Mouse (Mus musculus): Measurements from ENCODE around the gene Cad. TPM values are rescaled to one million over a fixed set of nuclear protein-coding genes. Genes with fewer than 3 reads are reported as not detected.

The Cad gene
- polyA plus RNA-seq, 1 experiment from 2014 or later = 36.0 TPM

- Histone ChIP-seq H3K4me2 (replicated peaks; ENCODE audit: low read depth, low read length) (peak overlapping the region; percentile 2; the same call in 1 of the 2 replicates), H3K4me1 (ENCODE audit: insufficient read depth, low read length) (peaks cover 15% of the 10 kb centered on the region), H3K27ac (ENCODE audit: low read length) (no peak overlapping the region), H3K27me3 (ENCODE audit: insufficient read depth, low read length) (peaks cover 2% of the 10 kb centered on the region; the same call in 1 of the 2 replicates), H3K4me3 (ENCODE audit: low read length) (no peak overlapping the region), H3K9me3 (ENCODE audit: low read length) (no peaks in the 10 kb centered on the region), H3K36me3 (ENCODE audit: insufficient read depth, low read length) (peaks cover 11% of the 10 kb centered on the region), H3K9ac (replicated peaks; ENCODE audit: low read length) (peak overlapping the region; percentile 23; the same call in 1 of the 2 replicates)
- no peak for ATAC-seq (ENCODE audit: low FRiP score, low TSS enrichment)
- WGBS = 19% methylated on average over 12 of the region's 12 CpGs
Measured at GRCm38 (mm10) chr5:31082935-31083625, 28.5 kb downstream of the Cad start.

- ATAC-seq (ENCODE audit: low FRiP score, low TSS enrichment) = peak; percentile 72
- Histone ChIP-seq H3K27ac (ENCODE audit: low read length) (no peak overlapping the region), H3K27me3 (ENCODE audit: insufficient read depth, low read length) (peaks cover 3% of the 10 kb centered on the region; the same call in 1 of the 2 replicates)
Measured at GRCm38 (mm10) chr5:31083949-31084348, 29.4 kb downstream of the Cad start.

GRCm38 (mm10) chr5:31086606-31087005 lies 32.0 kb downstream of the Cad start:
- H3K27me3 ChIP-seq (ENCODE audit: insufficient read depth, low read length) = peaks cover 20% of the 10 kb centered on the region
- no peaks in the 10 kb centered on the region for H3K36me3 ChIP-seq (ENCODE audit: insufficient read depth, low read length)
- no peak overlapping the region for H3K27ac ChIP-seq (ENCODE audit: low read length)
- H3K4me2 ChIP-seq (replicated peaks; ENCODE audit: low read depth, low read length) = no peak overlapping the region
- H3K4me3 ChIP-seq (ENCODE audit: low read length) = no peak overlapping the region
- WGBS = 34% methylated on average over 7 of the region's 7 CpGs
- H3K9ac ChIP-seq (replicated peaks; ENCODE audit: low read length) = no peak overlapping the region
- H3K4me1 ChIP-seq (ENCODE audit: insufficient read depth, low read length) = peaks cover 15% of the 10 kb centered on the region
- no peak for ATAC-seq (ENCODE audit: low FRiP score, low TSS enrichment)
- H3K9me3 ChIP-seq (ENCODE audit: low read length) = no peaks in the 10 kb centered on the region

More at GRCm38 (mm10) chr5:31083949-31084348, 29.4 kb downstream of the Cad start:
- Histone ChIP-seq H3K9me3 (ENCODE audit: low read length) (no peaks in the 10 kb centered on the region), H3K4me3 (ENCODE audit: low read length) (no peak overlapping the region), H3K4me1 (ENCODE audit: insufficient read depth, low read length) (peaks cover 15% of the 10 kb centered on the region), H3K9ac (replicated peaks; ENCODE audit: low read length) (no peak overlapping the region), H3K36me3 (ENCODE audit: insufficient read depth, low read length) (peaks cover 2% of the 10 kb centered on the region; the same call in 1 of the 2 replicates), H3K4me2 (replicated peaks; ENCODE audit: low read depth, low read length) (0 out of 2 replicates have a peak overlapping the region, but pooled peaks have one; percentile 2)
- WGBS = 0% methylated on average over 8 of the region's 8 CpGs

GRCm38 (mm10) chr5:31087131-31087530 lies 32.6 kb downstream of the Cad start:
- ATAC-seq (ENCODE audit: low FRiP score, low TSS enrichment) = no peak
- no peak overlapping the region for H3K4me3 ChIP-seq (ENCODE audit: low read length)
- no peaks in the 10 kb centered on the region for H3K36me3 ChIP-seq (ENCODE audit: insufficient read depth, low read length)
- WGBS = 73% methylated on average over 2 of the region's 2 CpGs
- no peak overlapping the region for H3K27ac ChIP-seq (ENCODE audit: low read length)
- no peak overlapping the region for H3K9ac ChIP-seq (replicated peaks; ENCODE audit: low read length)
- no peaks in the 10 kb centered on the region for H3K9me3 ChIP-seq (ENCODE audit: low read length)
- H3K4me2 ChIP-seq (replicated peaks; ENCODE audit: low read depth, low read length) = no peak overlapping the region
- H3K27me3 ChIP-seq (ENCODE audit: insufficient read depth, low read length) = peaks cover 25% of the 10 kb centered on the region
- H3K4me1 ChIP-seq (ENCODE audit: insufficient read depth, low read length) = peaks cover 15% of the 10 kb centered on the region

- no peak for ATAC-seq (ENCODE audit: low FRiP score, low TSS enrichment)
- peak overlapping the region; percentile 57 for H3K4me2 ChIP-seq (replicated peaks; ENCODE audit: low read depth, low read length)
- peak overlapping the region; percentile 47 for H3K9ac ChIP-seq (replicated peaks; ENCODE audit: low read length)
- peak overlapping the region; percentile 47 for H3K4me3 ChIP-seq (ENCODE audit: low read length)
- H3K27ac ChIP-seq (ENCODE audit: low read length) = no peak overlapping the region
- 2% methylated on average over 35 of the region's 53 CpGs for WGBS
- no peaks in the 10 kb centered on the region for H3K9me3 ChIP-seq (ENCODE audit: low read length)
- peaks cover 75% of the 10 kb centered on the region for H3K27me3 ChIP-seq (ENCODE audit: insufficient read depth, low read length)
- no peaks in the 10 kb centered on the region for H3K36me3 ChIP-seq (ENCODE audit: insufficient read depth, low read length)
- H3K4me1 ChIP-seq (ENCODE audit: insufficient read depth, low read length) = peaks cover 27% of the 10 kb centered on the region
Measured at GRCm38 (mm10) chr5:31092231-31092975, 37.8 kb downstream of the Cad start.

GRCm38 (mm10) chr5:31093151-31094041 lies 38.8 kb downstream of the Cad start:
- no peaks in the 10 kb centered on the region for H3K36me3 ChIP-seq (ENCODE audit: insufficient read depth, low read length)
- peaks cover 27% of the 10 kb centered on the region for H3K4me1 ChIP-seq (ENCODE audit: insufficient read depth, low read length)
- peak; percentile 60; the same call in 1 of the 2 replicates for ATAC-seq (ENCODE audit: low FRiP score, low TSS enrichment)
- peak overlapping the region; percentile 47 for H3K9ac ChIP-seq (replicated peaks; ENCODE audit: low read length)
- no peaks in the 10 kb centered on the region for H3K9me3 ChIP-seq (ENCODE audit: low read length)
- WGBS = 1% methylated on average over 49 of the region's 54 CpGs
- H3K4me3 ChIP-seq (ENCODE audit: low read length) = peak overlapping the region; percentile 47
- no peak overlapping the region for H3K27ac ChIP-seq (ENCODE audit: low read length)
- H3K4me2 ChIP-seq (replicated peaks; ENCODE audit: low read depth, low read length) = peak overlapping the region; percentile 57
- peaks cover 76% of the 10 kb centered on the region for H3K27me3 ChIP-seq (ENCODE audit: insufficient read depth, low read length)

GRCm38 (mm10) chr5:31094100-31094798 lies 39.7 kb downstream of the Cad start:
- 1% methylated on average over 29 of the region's 29 CpGs for WGBS
- ATAC-seq (ENCODE audit: low FRiP score, low TSS enrichment) = no peak
- H3K36me3 ChIP-seq (ENCODE audit: insufficient read depth, low read length) = no peaks in the 10 kb centered on the region

GRCm38 (mm10) chr5:31094799-31095691 lies 40.5 kb downstream of the Cad start:
- Histone ChIP-seq H3K27me3 (ENCODE audit: insufficient read depth, low read length) (peaks cover 81% of the 10 kb centered on the region), H3K27ac (ENCODE audit: low read length) (no peak overlapping the region), H3K36me3 (ENCODE audit: insufficient read depth, low read length) (no peaks in the 10 kb centered on the region), H3K9me3 (ENCODE audit: low read length) (no peaks in the 10 kb centered on the region), H3K4me3 (ENCODE audit: low read length) (peak overlapping the region; percentile 36), H3K4me1 (ENCODE audit: insufficient read depth, low read length) (peaks cover 27% of the 10 kb centered on the region), H3K4me2 (replicated peaks; ENCODE audit: low read depth, low read length) (peak overlapping the region; percentile 57), H3K9ac (replicated peaks; ENCODE audit: low read length) (peak overlapping the region; percentile 12; the same call in 1 of the 2 replicates)
- peak; percentile 24; the same call in 1 of the 2 replicates for ATAC-seq (ENCODE audit: low FRiP score, low TSS enrichment)
- WGBS = under 1% methylated on average over 59 of the region's 59 CpGs

More at GRCm38 (mm10) chr5:31094100-31094798, 39.7 kb downstream of the Cad start:
- Histone ChIP-seq H3K9me3 (ENCODE audit: low read length) (no peaks in the 10 kb centered on the region), H3K4me3 (ENCODE audit: low read length) (peak overlapping the region; percentile 36), H3K9ac (replicated peaks; ENCODE audit: low read length) (no peak overlapping the region), H3K4me2 (replicated peaks; ENCODE audit: low read depth, low read length) (peak overlapping the region; percentile 57), H3K27ac (ENCODE audit: low read length) (no peak overlapping the region), H3K27me3 (ENCODE audit: insufficient read depth, low read length) (peaks cover 84% of the 10 kb centered on the region), H3K4me1 (ENCODE audit: insufficient read depth, low read length) (peaks cover 27% of the 10 kb centered on the region)

Measured in kidney, embryonic 16.5 days (tissue).